Mouse (Mus musculus) G1E (cell line): ENCODE measurements around the gene Parl.

Source experiments
- CTCF ChIP-seq: IDR thresholded peaks from 2 replicates; pipeline ENCODE4 v1.5.1; 2012; ENCODE audit warnings: low read depth, low read length, inconsistent platforms, mixed read lengths
- GATA1 ChIP-seq: IDR thresholded peaks from 2 replicates; pipeline ENCODE4 v1.6.1; 2012; ENCODE audit warnings: borderline replicate concordance, low read length, inconsistent platforms, mixed read lengths
- TAL1 ChIP-seq: conservative IDR thresholded peaks from 2 replicates; pipeline ENCODE4 v1.6.1; 2012; ENCODE audit warnings: low read depth, low read length, inconsistent platforms, mixed read lengths

DNA sequence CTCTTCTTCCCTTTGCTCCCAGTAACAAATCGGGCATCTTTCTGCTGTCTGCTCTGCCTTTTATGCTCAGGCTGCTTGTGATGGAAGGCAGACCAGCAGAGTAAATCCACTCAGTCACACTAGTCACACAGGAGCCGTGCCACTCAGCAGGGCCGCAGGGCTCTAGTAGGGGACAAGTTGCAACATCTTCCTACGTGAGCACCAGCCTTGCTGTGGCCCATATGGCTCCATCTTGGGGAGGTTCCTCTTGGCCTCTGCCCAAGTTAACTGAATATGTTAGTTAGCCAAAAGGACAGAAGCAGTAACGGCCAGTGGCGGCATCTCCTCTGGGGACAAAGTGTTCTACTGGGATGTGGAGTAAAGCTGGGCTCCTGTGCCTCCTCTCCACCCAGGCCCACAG, 14.6 kb upstream of the Parl start:
- TF ChIP-seq CTCF = no peak
- TF ChIP-seq GATA1 = no peak
- no peak for TF ChIP-seq TAL1
